Mouse (Mus musculus): ENCODE measurements around the gene R3hdm4. TPM values are rescaled to one million over a fixed set of nuclear protein-coding genes. Genes with fewer than 3 reads are reported as not detected.

R3hdm4 gene
- polyA plus RNA-seq, 1 experiment from 2014 or later: 95.6 TPM

DNA sequence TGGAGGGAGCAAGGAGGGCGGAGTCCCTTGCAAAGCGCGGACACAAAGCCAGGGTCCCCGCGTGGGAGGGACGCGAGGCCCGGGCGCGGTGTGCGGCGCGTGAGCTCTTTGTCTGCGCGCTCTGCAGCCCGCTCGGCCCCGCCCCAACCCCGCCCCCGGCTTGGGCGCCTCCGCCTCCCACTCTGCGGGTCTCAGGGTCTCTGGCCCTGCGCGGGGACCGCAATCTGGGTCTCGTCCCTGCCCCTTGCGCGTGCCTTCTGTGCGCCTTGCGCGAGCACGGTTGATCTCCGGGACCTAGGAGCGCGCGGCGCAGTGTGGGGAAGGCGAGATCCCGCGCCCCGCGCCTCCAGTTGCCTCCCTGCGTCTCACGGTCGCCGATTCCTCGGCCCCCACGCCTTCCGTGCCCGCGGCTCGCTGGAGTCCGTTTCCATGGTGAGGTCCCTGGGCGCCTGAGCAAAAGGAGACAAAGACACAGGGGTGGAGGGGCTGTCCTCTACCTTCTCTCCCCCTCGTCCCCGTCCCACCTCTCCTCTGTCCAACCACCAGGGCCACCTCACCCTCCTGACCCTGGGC lies 46.6 kb downstream of the R3hdm4 start, which contains the start of the genes Prtn3 and Plppr3:
Gene Prtn3 (plus strand): TSS at position 187 of the 573 bp plus-strand sequence.
Gene Plppr3 (minus strand): TSS at position 345 of the 573 bp plus-strand sequence.
- H3K27ac ChIP-seq (replicated peaks): no peak within 1 kb of the TSS; the same call in 1 of the 2 replicates
- H3K27me3 ChIP-seq (replicated peaks): peaks cover 24% of the 10 kb centered on the region; the same call in 1 of the 2 replicates
- peak within 1 kb of the TSS; percentile 88 for H3K9ac ChIP-seq
- no peaks in the 10 kb centered on the region for H3K9me3 ChIP-seq
- no peaks in the 10 kb centered on the region for H3K36me3 ChIP-seq
- H3K4me1 ChIP-seq: peaks cover 24% of the 10 kb centered on the region
- H3K4me3 ChIP-seq: peak within 1 kb of the TSS; percentile 72
- peak; percentile 30 for ATAC-seq (ENCODE audit: extremely low read depth, insufficient number of reproducible peaks, low FRiP score, low TSS enrichment)
- peak within 1 kb of the TSS; percentile 94 for H3K4me2 ChIP-seq
- WGBS: 1% methylated on average over 49 of the region's 57 CpGs

DNA sequence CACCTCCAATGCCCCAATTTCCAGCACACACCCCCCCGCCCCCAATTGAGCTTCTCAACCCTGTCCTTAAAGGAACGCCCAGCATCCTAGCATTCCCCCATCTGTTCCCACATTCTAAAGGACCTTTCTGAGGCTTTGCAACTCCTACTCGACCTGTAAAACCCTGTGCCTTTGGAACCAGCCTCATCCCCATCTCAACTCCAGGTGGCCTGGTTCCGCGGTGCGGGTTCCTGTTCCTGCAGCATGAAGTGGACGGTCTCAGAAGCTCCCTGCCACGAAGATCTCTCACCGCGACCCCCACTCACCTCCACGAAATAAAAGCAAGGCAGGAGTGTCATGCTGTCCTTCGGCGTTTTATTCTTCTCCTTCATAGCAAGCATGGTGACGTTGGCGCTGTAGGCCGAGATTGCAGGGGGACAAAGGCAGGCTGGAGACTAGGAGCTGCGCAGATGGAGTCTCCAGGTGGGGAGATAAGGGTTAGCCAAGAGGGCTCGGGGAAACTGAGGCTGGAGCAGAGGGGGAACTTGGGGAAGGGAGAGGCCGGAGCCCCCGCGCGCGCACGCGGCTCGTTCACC lies 47.2 kb downstream of the R3hdm4 start:
- H3K4me2 ChIP-seq: peak overlapping the region; percentile 94
- H3K4me1 ChIP-seq: peaks cover 22% of the 10 kb centered on the region
- H3K27me3 ChIP-seq (replicated peaks): peaks cover 23% of the 10 kb centered on the region; the same call in 1 of the 2 replicates
- H3K9me3 ChIP-seq: no peaks in the 10 kb centered on the region
- no peak overlapping the region; the same call in 1 of the 2 replicates for H3K27ac ChIP-seq (replicated peaks)
- peak overlapping the region; percentile 72 for H3K4me3 ChIP-seq
- H3K9ac ChIP-seq: peak overlapping the region; percentile 88
- ATAC-seq (ENCODE audit: extremely low read depth, insufficient number of reproducible peaks, low FRiP score, low TSS enrichment): no peak
- 5% methylated on average over 26 of the region's 26 CpGs for WGBS
- H3K36me3 ChIP-seq: no peaks in the 10 kb centered on the region

- H3K9ac ChIP-seq: peak overlapping the region; percentile 88
- 18% methylated on average over 6 of the region's 6 CpGs for WGBS
- no peak overlapping the region for H3K27ac ChIP-seq (replicated peaks)
- H3K9me3 ChIP-seq: no peaks in the 10 kb centered on the region
- peak overlapping the region; percentile 72 for H3K4me3 ChIP-seq
- H3K27me3 ChIP-seq (replicated peaks): peaks cover 22% of the 10 kb centered on the region; the same call in 1 of the 2 replicates
- peak overlapping the region; percentile 94 for H3K4me2 ChIP-seq
- ATAC-seq (ENCODE audit: extremely low read depth, insufficient number of reproducible peaks, low FRiP score, low TSS enrichment): no peak
- peaks cover 22% of the 10 kb centered on the region for H3K4me1 ChIP-seq
- H3K36me3 ChIP-seq: no peaks in the 10 kb centered on the region
Observed at GRCm38 (mm10) chr10:79873313-79873712, 47.7 kb downstream of the R3hdm4 start.

DNA sequence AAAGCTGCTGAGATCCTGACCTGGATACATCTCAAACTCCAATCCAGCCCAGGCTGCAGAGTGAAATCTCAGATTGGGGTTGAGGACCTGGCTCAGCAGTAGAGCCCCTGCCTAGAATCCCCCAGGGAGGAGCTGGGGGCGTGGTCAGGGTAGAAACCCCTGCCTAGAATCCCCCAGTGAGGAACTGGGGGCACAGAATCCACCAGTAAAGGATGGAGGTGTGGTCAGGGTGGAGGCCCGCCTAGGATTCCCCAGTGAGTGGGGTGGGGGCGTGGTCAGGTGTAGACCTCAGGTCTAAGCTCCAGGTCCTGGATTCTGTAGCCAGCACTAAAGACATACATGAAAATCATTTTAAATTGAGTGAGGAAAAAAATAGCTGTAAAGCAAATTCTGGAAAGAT lies 48.1 kb downstream of the R3hdm4 start:
- H3K27me3 ChIP-seq (replicated peaks): peaks cover 18% of the 10 kb centered on the region; the same call in 1 of the 2 replicates
- peak overlapping the region; percentile 94 for H3K4me2 ChIP-seq
- 39% methylated on average over 3 of the region's 3 CpGs for WGBS
- H3K27ac ChIP-seq (replicated peaks): no peak overlapping the region
- no peak for ATAC-seq (ENCODE audit: extremely low read depth, insufficient number of reproducible peaks, low FRiP score, low TSS enrichment)
- peaks cover 22% of the 10 kb centered on the region for H3K4me1 ChIP-seq
- H3K9me3 ChIP-seq: no peaks in the 10 kb centered on the region
- no peak overlapping the region for H3K9ac ChIP-seq
- peak overlapping the region; percentile 72 for H3K4me3 ChIP-seq
- no peaks in the 10 kb centered on the region for H3K36me3 ChIP-seq

DNA sequence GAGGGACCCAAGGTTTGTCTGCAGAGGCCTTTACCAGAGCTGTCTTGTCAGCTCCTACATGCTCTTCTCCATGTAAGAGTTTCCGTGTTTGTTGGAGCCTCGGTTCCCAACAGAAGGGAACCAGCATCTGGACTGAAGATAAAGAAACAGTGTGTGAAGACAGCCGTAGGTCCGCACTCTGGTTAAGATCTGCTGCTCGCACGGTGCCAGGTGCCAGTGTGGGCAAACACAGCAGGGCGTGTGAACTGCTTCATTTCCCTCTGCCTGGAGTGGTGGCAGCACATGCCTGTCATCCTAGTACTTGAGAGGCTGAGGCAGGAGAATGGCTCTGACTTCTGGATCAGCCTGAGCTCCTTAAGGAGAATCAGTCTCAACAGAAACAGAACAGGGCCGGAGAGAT lies 49.2 kb downstream of the R3hdm4 start:
- WGBS: 84% methylated on average over 8 of the region's 8 CpGs
- Histone ChIP-seq H3K4me3 (no peak overlapping the region), H3K9me3 (no peaks in the 10 kb centered on the region), H3K9ac (no peak overlapping the region), H3K36me3 (no peaks in the 10 kb centered on the region), H3K4me1 (peaks cover 17% of the 10 kb centered on the region), H3K27ac (replicated peaks) (no peak overlapping the region), H3K27me3 (replicated peaks) (peaks cover 18% of the 10 kb centered on the region; the same call in 1 of the 2 replicates), H3K4me2 (no peak overlapping the region)
- no peak for ATAC-seq (ENCODE audit: extremely low read depth, insufficient number of reproducible peaks, low FRiP score, low TSS enrichment)

DNA sequence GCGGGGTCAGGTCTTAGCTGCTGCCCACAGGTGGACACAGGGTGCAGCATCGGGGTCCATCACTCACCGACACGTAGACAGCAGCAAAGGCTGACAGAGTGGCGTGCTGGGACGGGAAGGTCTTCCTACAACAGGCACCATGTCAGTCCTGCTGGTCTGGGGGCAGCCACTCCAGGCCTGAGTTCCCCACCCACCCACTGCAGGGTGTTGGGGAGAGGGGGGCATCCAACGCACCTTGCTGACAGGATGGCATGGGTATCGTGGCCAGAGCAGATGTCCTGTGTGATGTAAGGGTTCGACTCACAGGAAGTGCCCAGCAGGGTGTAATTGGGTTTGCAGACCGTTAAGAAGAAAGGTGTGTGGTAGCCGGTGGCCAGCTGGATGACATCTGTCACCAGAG lies 54.4 kb downstream of the R3hdm4 start:
- peaks cover 45% of the 10 kb centered on the region for H3K36me3 ChIP-seq
- no peak for ATAC-seq (ENCODE audit: extremely low read depth, insufficient number of reproducible peaks, low FRiP score, low TSS enrichment)
- H3K27me3 ChIP-seq (replicated peaks): no peaks in the 10 kb centered on the region

DNA sequence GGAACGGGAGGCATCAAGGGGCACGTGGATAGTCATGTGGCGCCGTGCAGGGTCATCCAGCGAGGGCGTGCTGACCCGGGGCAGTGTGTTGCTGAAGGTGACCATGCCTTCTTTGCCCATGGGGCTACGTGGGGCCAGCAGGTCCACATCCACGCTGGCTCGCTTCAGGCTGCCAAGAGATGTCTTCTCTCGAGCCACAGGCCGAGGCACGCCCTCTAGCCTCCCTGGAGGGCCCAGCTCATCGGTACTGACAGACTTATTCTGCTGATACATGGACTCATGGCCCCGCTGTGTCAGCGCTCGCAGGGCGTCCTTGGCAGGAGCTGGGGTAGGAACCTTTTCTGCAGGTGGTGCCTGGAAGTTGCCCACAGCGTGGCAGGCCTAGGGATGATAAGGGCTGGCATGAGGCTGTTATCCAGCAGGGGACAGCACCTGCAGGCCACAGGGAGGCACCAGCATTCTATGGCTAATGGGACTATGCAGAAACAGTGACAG lies 55.2 kb downstream of the R3hdm4 start:
- peak overlapping the region; percentile 10 for H3K27ac ChIP-seq (replicated peaks)
- H3K9ac ChIP-seq: 0 out of 2 replicates have a peak overlapping the region, but pooled peaks have one; percentile 38
- H3K36me3 ChIP-seq: peaks cover 52% of the 10 kb centered on the region
- H3K9me3 ChIP-seq: no peaks in the 10 kb centered on the region
- H3K27me3 ChIP-seq (replicated peaks): no peaks in the 10 kb centered on the region
- peaks cover 11% of the 10 kb centered on the region for H3K4me1 ChIP-seq
- no peak overlapping the region for H3K4me2 ChIP-seq
- 66% methylated on average over 19 of the region's 19 CpGs for WGBS
- H3K4me3 ChIP-seq: no peak overlapping the region
- no peak for ATAC-seq (ENCODE audit: extremely low read depth, insufficient number of reproducible peaks, low FRiP score, low TSS enrichment)

More for the DNA sequence above, 54.4 kb downstream of the R3hdm4 start:
- no peaks in the 10 kb centered on the region for H3K9me3 ChIP-seq
- no peak overlapping the region for H3K27ac ChIP-seq (replicated peaks)
- 76% methylated on average over 11 of the region's 11 CpGs for WGBS
- H3K4me2 ChIP-seq: no peak overlapping the region
- no peak overlapping the region for H3K4me3 ChIP-seq
- peaks cover 11% of the 10 kb centered on the region for H3K4me1 ChIP-seq
- H3K9ac ChIP-seq: no peak overlapping the region

- H3K9ac ChIP-seq: peak overlapping the region; percentile 38
- peak overlapping the region; percentile 10 for H3K27ac ChIP-seq (replicated peaks)
- no peaks in the 10 kb centered on the region for H3K27me3 ChIP-seq (replicated peaks)
- H3K4me3 ChIP-seq: no peak overlapping the region
- ATAC-seq (ENCODE audit: extremely low read depth, insufficient number of reproducible peaks, low FRiP score, low TSS enrichment): no peak
- 50% methylated on average over 12 of the region's 12 CpGs for WGBS
- H3K9me3 ChIP-seq: no peaks in the 10 kb centered on the region
- H3K4me1 ChIP-seq: peaks cover 15% of the 10 kb centered on the region
- H3K36me3 ChIP-seq: peaks cover 59% of the 10 kb centered on the region
- H3K4me2 ChIP-seq: no peak overlapping the region
Observed at GRCm38 (mm10) chr10:79865189-79865601, 55.8 kb downstream of the R3hdm4 start.

GRCm38 (mm10) chr10:79864351-79865188 lies 56.4 kb downstream of the R3hdm4 start:
- Histone ChIP-seq H3K36me3 (peaks cover 65% of the 10 kb centered on the region), H3K27me3 (replicated peaks) (no peaks in the 10 kb centered on the region), H3K4me1 (peaks cover 21% of the 10 kb centered on the region), H3K4me3 (no peak overlapping the region), H3K9ac (peak overlapping the region; percentile 38; the same call in 1 of the 2 replicates), H3K9me3 (no peaks in the 10 kb centered on the region), H3K27ac (replicated peaks) (peak overlapping the region; percentile 10; the same call in 1 of the 2 replicates), H3K4me2 (no peak overlapping the region)
- WGBS: 49% methylated on average over 10 of the region's 10 CpGs
- no peak for ATAC-seq (ENCODE audit: extremely low read depth, insufficient number of reproducible peaks, low FRiP score, low TSS enrichment)

- Histone ChIP-seq H3K9ac (no peak overlapping the region), H3K4me2 (no peak overlapping the region), H3K4me3 (no peak overlapping the region), H3K27ac (replicated peaks) (no peak overlapping the region), H3K27me3 (replicated peaks) (no peaks in the 10 kb centered on the region), H3K9me3 (no peaks in the 10 kb centered on the region), H3K36me3 (peaks cover 81% of the 10 kb centered on the region), H3K4me1 (peaks cover 38% of the 10 kb centered on the region)
- no peak for ATAC-seq (ENCODE audit: extremely low read depth, insufficient number of reproducible peaks, low FRiP score, low TSS enrichment)
- 69% methylated on average over 10 of the region's 10 CpGs for WGBS
Observed at GRCm38 (mm10) chr10:79862925-79863324, 58.1 kb downstream of the R3hdm4 start.

Data from heart, embryonic 13.5 days (tissue).